Mouse (Mus musculus) neural tube, embryonic 12.5 days (tissue): ENCODE data around the gene Csf2rb. TPM values are rescaled to one million over a fixed set of nuclear protein-coding genes. Genes with fewer than 3 reads are reported as not detected.
"Not testable (repeated sequence)": the region's sequence is repeated elsewhere in the genome, so short reads cannot be mapped to it uniquely, and the experiment has no call there.

ENCODE experiments used
- ATAC-seq: fragments of 200-750 bp; cut with Nextera tagmentation; 2 replicates; pipeline ENCODE4 v1.8.0; 2017; ENCODE audit warnings: low read depth, mild to moderate bottlenecking, moderate TSS enrichment, moderate library complexity; ENCODE audit not compliant: low FRiP score
- H3K27ac ChIP-seq: fragments of 300-500 bp; sonication (generic); 2 replicates; pipeline ENCODE4 v1.5.1; 2016
- H3K27me3 ChIP-seq: fragments of 300-500 bp; sonication (generic); replicated peaks from 2 replicates; pipeline ENCODE4 v1.6.1; 2016; ENCODE audit warnings: mild to moderate bottlenecking
- H3K36me3 ChIP-seq: fragments of 300-500 bp; sonication (generic); 2 replicates; pipeline ENCODE4 v1.6.1; 2016; ENCODE audit warnings: mild to moderate bottlenecking
- H3K4me1 ChIP-seq: fragments of 300-500 bp; sonication (generic); 2 replicates; pipeline ENCODE4 v1.6.1; 2016
- H3K4me2 ChIP-seq: fragments of 300-500 bp; sonication (generic); replicated peaks from 2 replicates; pipeline ENCODE4 v1.6.1; 2016; ENCODE audit warnings: mild to moderate bottlenecking
- H3K4me3 ChIP-seq: fragments of 300-500 bp; sonication (generic); 2 replicates; pipeline ENCODE4 v1.5.1; 2016
- H3K9ac ChIP-seq: fragments of 300-500 bp; sonication (generic); 2 replicates; pipeline ENCODE4 v1.6.1; 2016; ENCODE audit warnings: mild to moderate bottlenecking
- H3K9me3 ChIP-seq: fragments of 300-500 bp; sonication (generic); 2 replicates; pipeline ENCODE4 v1.6.1; 2016; ENCODE audit warnings: mild to moderate bottlenecking
- WGBS: fragments of 180-500 bp; shearing (Covaris S2); methylation state at CpG from one replicate; pipeline ENCODE4 v1.1.7; 2016; 5-methylcytosine and 5-hydroxymethylcytosine counted together
- polyA plus RNA-seq: library from polyadenylated mRNA; unstranded; fragments of >200 nt; fragmentation: Nextera tagmentation; extraction: Ambion mirVana; gene quantifications from 2 replicates; pipeline ENCODE4 v1.2.1, GENCODE M21; 2016

The Csf2rb gene
- 1.2 TPM in 2 replicates for polyA plus RNA-seq

GRCm38 (mm10) chr15:78325671-78326339 lies at the start of gene Csf2rb:
Gene Csf2rb, plus strand, starts transcription at chr15:78325752.
- no peak within 1 kb of the TSS for H3K9ac ChIP-seq
- ATAC-seq, result no peak
- WGBS, result 83% methylated on average over 11 of the region's 11 CpGs

GRCm38 (mm10) chr15:78278308-78278707 lies 47.2 kb upstream of the Csf2rb start:
- no peaks in the 10 kb centered on the region for H3K36me3 ChIP-seq
- H3K9ac ChIP-seq, result no peak overlapping the region
- no peaks in the 10 kb centered on the region for H3K9me3 ChIP-seq
- H3K27me3 ChIP-seq, result no peaks in the 10 kb centered on the region
- no peak overlapping the region for H3K27ac ChIP-seq
- H3K4me3 ChIP-seq, result no peak overlapping the region
- no peaks in the 10 kb centered on the region for H3K4me1 ChIP-seq
- 84% methylated on average over 2 of the region's 2 CpGs for WGBS
- no peak overlapping the region for H3K4me2 ChIP-seq
- ATAC-seq, result no peak

More at GRCm38 (mm10) chr15:78325671-78326339, at the start of gene Csf2rb:
- H3K9me3 ChIP-seq, result no peaks in the 10 kb centered on the region
- no peak within 1 kb of the TSS for H3K27ac ChIP-seq
- H3K4me1 ChIP-seq, result no peaks in the 10 kb centered on the region
- no peaks in the 10 kb centered on the region for H3K27me3 ChIP-seq
- H3K36me3 ChIP-seq, result no peaks in the 10 kb centered on the region
- no peak within 1 kb of the TSS for H3K4me2 ChIP-seq
- H3K4me3 ChIP-seq, result no peak within 1 kb of the TSS

- Histone ChIP-seq H3K4me1 (no peaks in the 10 kb centered on the region), H3K4me3 (no peak overlapping the region), H3K27ac (no peak overlapping the region), H3K9ac (no peak overlapping the region), H3K36me3 (no peaks in the 10 kb centered on the region), H3K27me3 (no peaks in the 10 kb centered on the region), H3K4me2 (no peak overlapping the region), H3K9me3 (no peaks in the 10 kb centered on the region)
- ATAC-seq, result no peak
- 90% methylated on average over 5 of the region's 5 CpGs for WGBS
Measured at GRCm38 (mm10) chr15:78287941-78288340, 37.6 kb upstream of the Csf2rb start.

- not testable (repeated sequence) for H3K27ac ChIP-seq, H3K9ac ChIP-seq, H3K9me3 ChIP-seq, H3K4me3 ChIP-seq, H3K36me3 ChIP-seq, H3K27me3 ChIP-seq, H3K4me2 ChIP-seq, ATAC-seq, H3K4me1 ChIP-seq
- 65% methylated on average over 5 of the region's 5 CpGs for WGBS
Measured at GRCm38 (mm10) chr15:78289775-78290174, 35.8 kb upstream of the Csf2rb start.

GRCm38 (mm10) chr15:78293228-78293627 lies 32.3 kb upstream of the Csf2rb start:
- H3K27ac ChIP-seq, H3K4me1 ChIP-seq: not testable (repeated sequence)

GRCm38 (mm10) chr15:78293716-78294115 lies 31.8 kb upstream of the Csf2rb start:
- no peaks in the 10 kb centered on the region for H3K27me3 ChIP-seq
- no peaks in the 10 kb centered on the region for H3K36me3 ChIP-seq
- H3K4me1 ChIP-seq, result no peaks in the 10 kb centered on the region
- no peak overlapping the region for H3K9ac ChIP-seq
- H3K4me3 ChIP-seq, result no peak overlapping the region
- WGBS, result 86% methylated on average over 4 of the region's 4 CpGs
- H3K9me3 ChIP-seq, result no peaks in the 10 kb centered on the region
- H3K4me2 ChIP-seq, result no peak overlapping the region
- ATAC-seq, result no peak
- H3K27ac ChIP-seq, result no peak overlapping the region

More at GRCm38 (mm10) chr15:78293228-78293627, 32.3 kb upstream of the Csf2rb start:
- not testable (repeated sequence) for H3K9ac ChIP-seq, H3K9me3 ChIP-seq, H3K4me3 ChIP-seq, H3K27me3 ChIP-seq, H3K36me3 ChIP-seq, ATAC-seq, H3K4me2 ChIP-seq
- WGBS, result 17% methylated on average over 2 of the region's 2 CpGs

- H3K27me3 ChIP-seq, result no peaks in the 10 kb centered on the region
- H3K27ac ChIP-seq, result no peak overlapping the region
- H3K4me3 ChIP-seq, result no peak overlapping the region
- no peaks in the 10 kb centered on the region for H3K4me1 ChIP-seq
- no peaks in the 10 kb centered on the region for H3K36me3 ChIP-seq
- no peak overlapping the region for H3K9ac ChIP-seq
- H3K4me2 ChIP-seq, result no peak overlapping the region
- ATAC-seq, result no peak
- 86% methylated on average over 1 of the region's 1 CpGs for WGBS
- no peaks in the 10 kb centered on the region for H3K9me3 ChIP-seq
Measured at GRCm38 (mm10) chr15:78298558-78298957, 27.0 kb upstream of the Csf2rb start.

GRCm38 (mm10) chr15:78299641-78300040 lies 25.9 kb upstream of the Csf2rb start:
- Histone ChIP-seq H3K4me3 (no peak overlapping the region), H3K9me3 (no peaks in the 10 kb centered on the region), H3K9ac (no peak overlapping the region), H3K27ac (no peak overlapping the region), H3K27me3 (no peaks in the 10 kb centered on the region), H3K4me2 (no peak overlapping the region), H3K4me1 (no peaks in the 10 kb centered on the region), H3K36me3 (no peaks in the 10 kb centered on the region)
- ATAC-seq, result no peak
- 87% methylated on average over 3 of the region's 3 CpGs for WGBS

- H3K4me1 ChIP-seq, result no peaks in the 10 kb centered on the region
Measured at GRCm38 (mm10) chr15:78300773-78301172, 24.8 kb upstream of the Csf2rb start.

GRCm38 (mm10) chr15:78302718-78303117 lies 22.8 kb upstream of the Csf2rb start:
- H3K4me1 ChIP-seq, result no peaks in the 10 kb centered on the region
- H3K27me3 ChIP-seq, result no peaks in the 10 kb centered on the region
- no peak overlapping the region for H3K4me2 ChIP-seq
- no peaks in the 10 kb centered on the region for H3K9me3 ChIP-seq
- H3K36me3 ChIP-seq, result no peaks in the 10 kb centered on the region
- ATAC-seq, result no peak
- no peak overlapping the region for H3K9ac ChIP-seq
- no peak overlapping the region for H3K27ac ChIP-seq
- no peak overlapping the region for H3K4me3 ChIP-seq
- WGBS, result 99% methylated on average over 4 of the region's 4 CpGs

More at GRCm38 (mm10) chr15:78300773-78301172, 24.8 kb upstream of the Csf2rb start:
- H3K9me3 ChIP-seq, result no peaks in the 10 kb centered on the region
- H3K9ac ChIP-seq, result no peak overlapping the region
- no peak for ATAC-seq
- H3K36me3 ChIP-seq, result no peaks in the 10 kb centered on the region
- no peak overlapping the region for H3K27ac ChIP-seq
- no peak overlapping the region for H3K4me3 ChIP-seq
- H3K4me2 ChIP-seq, result no peak overlapping the region
- no peaks in the 10 kb centered on the region for H3K27me3 ChIP-seq

- WGBS, result 90% methylated on average over 6 of the region's 6 CpGs
- no peak overlapping the region for H3K4me2 ChIP-seq
- no peaks in the 10 kb centered on the region for H3K4me1 ChIP-seq
- no peak for ATAC-seq
- no peak overlapping the region for H3K4me3 ChIP-seq
- H3K9ac ChIP-seq, result no peak overlapping the region
- H3K9me3 ChIP-seq, result no peaks in the 10 kb centered on the region
- no peak overlapping the region for H3K27ac ChIP-seq
- no peaks in the 10 kb centered on the region for H3K27me3 ChIP-seq
- no peaks in the 10 kb centered on the region for H3K36me3 ChIP-seq
Measured at GRCm38 (mm10) chr15:78303665-78304233, 21.8 kb upstream of the Csf2rb start.

GRCm38 (mm10) chr15:78305341-78305933 lies 20.1 kb upstream of the Csf2rb start, which contains the start of gene Csf2rb2:
Gene Csf2rb2, minus strand, starts transcription at chr15:78305721.
- 85% methylated on average over 10 of the region's 10 CpGs for WGBS
- Histone ChIP-seq H3K4me2 (no peak within 1 kb of the TSS), H3K9me3 (no peaks in the 10 kb centered on the region), H3K9ac (no peak within 1 kb of the TSS), H3K4me3 (no peak within 1 kb of the TSS), H3K27me3 (no peaks in the 10 kb centered on the region), H3K36me3 (no peaks in the 10 kb centered on the region), H3K4me1 (no peaks in the 10 kb centered on the region), H3K27ac (no peak within 1 kb of the TSS)
- ATAC-seq, result no peak
